Mouse (Mus musculus) limb, embryonic 10.5 days (tissue): Measurements from ENCODE around the gene Crb1. TPM values are rescaled to one million over a fixed set of nuclear protein-coding genes. Genes with fewer than 3 reads are reported as not detected.
A peak's percentile ranks its signal among the peaks of the same experiment; 100 is the strongest.

ENCODE experiments used
- DNase-seq: peaks from one replicate; pipeline ENCODE4 v3.0.0-alpha.2; 2017; ENCODE audit warnings: low spot score
- H3K27ac ChIP-seq: fragments of 300-500 bp; sonication (generic); 2 replicates; pipeline ENCODE4 v1.5.1; 2016; ENCODE audit warnings: mild to moderate bottlenecking
- H3K27me3 ChIP-seq: fragments of 300-500 bp; sonication (generic); 2 replicates; pipeline ENCODE4 v1.6.1; 2016; ENCODE audit warnings: low read depth, mild to moderate bottlenecking; ENCODE audit not compliant: poor library complexity, severe bottlenecking
- H3K36me3 ChIP-seq: fragments of 300-500 bp; sonication (generic); 2 replicates; pipeline ENCODE4 v1.6.1; 2016; ENCODE audit warnings: mild to moderate bottlenecking, moderate library complexity
- H3K4me1 ChIP-seq: fragments of 300-500 bp; sonication (generic); 2 replicates; pipeline ENCODE4 v1.6.1; 2016
- H3K4me3 ChIP-seq: fragments of 300-500 bp; sonication (generic); 2 replicates; pipeline ENCODE4 v1.5.1; 2016; ENCODE audit warnings: mild to moderate bottlenecking, moderate library complexity
- H3K9me3 ChIP-seq: fragments of 300-500 bp; sonication (generic); replicated peaks from 2 replicates; pipeline ENCODE4 v1.6.1; 2016; ENCODE audit warnings: mild to moderate bottlenecking
- WGBS: fragments of 180-500 bp; shearing (Covaris S2); methylation state at CpG from one replicate; pipeline ENCODE4 v1.1.7; 2016; 5-methylcytosine and 5-hydroxymethylcytosine counted together
- polyA plus RNA-seq: library from polyadenylated mRNA; unstranded; fragments of >200 nt; fragmentation: Nextera tagmentation; extraction: Ambion mirVana; gene quantifications from 2 replicates; pipeline ENCODE4 v1.2.1, GENCODE M21; 2016

Crb1 gene
- polyA plus RNA-seq, 1 experiment from 2014 or later: 0.44 TPM

- Histone ChIP-seq H3K36me3 (no peaks in the 10 kb centered on the region), H3K4me1 (peaks cover 38% of the 10 kb centered on the region), H3K9me3 (no peaks in the 10 kb centered on the region), H3K4me3 (peak overlapping the region; percentile 13), H3K27me3 (no peaks in the 10 kb centered on the region), H3K27ac (peak overlapping the region; percentile 72)
- WGBS: 21% methylated on average over 2 of the region's 2 CpGs
- DNase-seq: peak; percentile 60
Observed at GRCm38 (mm10) chr1:139194011-139194410, 182.9 kb downstream of the Crb1 start.

- Histone ChIP-seq H3K27me3 (no peaks in the 10 kb centered on the region), H3K4me1 (peaks cover 38% of the 10 kb centered on the region), H3K4me3 (no peak overlapping the region), H3K27ac (no peak overlapping the region), H3K9me3 (no peaks in the 10 kb centered on the region), H3K36me3 (no peaks in the 10 kb centered on the region)
- DNase-seq: no peak
- WGBS: 55% methylated on average over 3 of the region's 3 CpGs
Observed at GRCm38 (mm10) chr1:139192635-139193034, 184.3 kb downstream of the Crb1 start.

GRCm38 (mm10) chr1:139180481-139181149 lies 196.3 kb downstream of the Crb1 start:
- Histone ChIP-seq H3K4me1 (peaks cover 3% of the 10 kb centered on the region; the same call in 1 of the 2 replicates), H3K9me3 (no peaks in the 10 kb centered on the region), H3K27ac (no peak overlapping the region), H3K36me3 (no peaks in the 10 kb centered on the region), H3K4me3 (no peak overlapping the region), H3K27me3 (no peaks in the 10 kb centered on the region)
- DNase-seq: no peak
- 90% methylated on average over 6 of the region's 6 CpGs for WGBS

- Histone ChIP-seq H3K27ac (no peak overlapping the region), H3K36me3 (no peaks in the 10 kb centered on the region), H3K9me3 (no peaks in the 10 kb centered on the region), H3K4me3 (no peak overlapping the region), H3K4me1 (peaks cover 3% of the 10 kb centered on the region; the same call in 1 of the 2 replicates), H3K27me3 (no peaks in the 10 kb centered on the region)
- DNase-seq: no peak
- 96% methylated on average over 1 of the region's 1 CpGs for WGBS
Observed at GRCm38 (mm10) chr1:139179707-139180106, 197.2 kb downstream of the Crb1 start.

GRCm38 (mm10) chr1:139174058-139174832 lies 202.7 kb downstream of the Crb1 start:
- H3K36me3 ChIP-seq: peaks cover 12% of the 10 kb centered on the region
- 90% methylated on average over 3 of the region's 3 CpGs for WGBS
- no peak for DNase-seq

GRCm38 (mm10) chr1:139162814-139163213 lies 214.1 kb downstream of the Crb1 start:
- no peak overlapping the region for H3K4me3 ChIP-seq
- no peak overlapping the region for H3K27ac ChIP-seq
- H3K36me3 ChIP-seq: peaks cover 3% of the 10 kb centered on the region; the same call in 1 of the 2 replicates
- 40% methylated on average over 5 of the region's 5 CpGs for WGBS
- no peaks in the 10 kb centered on the region for H3K9me3 ChIP-seq
- no peaks in the 10 kb centered on the region for H3K27me3 ChIP-seq
- H3K4me1 ChIP-seq: peaks cover 20% of the 10 kb centered on the region; the same call in 1 of the 2 replicates
- DNase-seq: no peak

More at GRCm38 (mm10) chr1:139174058-139174832, 202.7 kb downstream of the Crb1 start:
- Histone ChIP-seq H3K4me3 (no peak overlapping the region), H3K27ac (no peak overlapping the region), H3K4me1 (no peaks in the 10 kb centered on the region), H3K9me3 (no peaks in the 10 kb centered on the region), H3K27me3 (no peaks in the 10 kb centered on the region)

- peaks cover 28% of the 10 kb centered on the region; the same call in 1 of the 2 replicates for H3K4me1 ChIP-seq
- H3K27me3 ChIP-seq: no peaks in the 10 kb centered on the region
- H3K36me3 ChIP-seq: no peaks in the 10 kb centered on the region
- H3K4me3 ChIP-seq: no peak overlapping the region
- WGBS: 68% methylated on average over 3 of the region's 3 CpGs
- no peaks in the 10 kb centered on the region for H3K9me3 ChIP-seq
- no peak overlapping the region for H3K27ac ChIP-seq
- DNase-seq: no peak
Observed at GRCm38 (mm10) chr1:139161619-139162018, 215.3 kb downstream of the Crb1 start.

- DNase-seq: no peak
- Histone ChIP-seq H3K27me3 (no peaks in the 10 kb centered on the region), H3K27ac (no peak overlapping the region), H3K4me3 (no peak overlapping the region), H3K4me1 (peaks cover 20% of the 10 kb centered on the region; the same call in 1 of the 2 replicates), H3K36me3 (no peaks in the 10 kb centered on the region), H3K9me3 (no peaks in the 10 kb centered on the region)
- WGBS: 27% methylated on average over 3 of the region's 3 CpGs
Observed at GRCm38 (mm10) chr1:139156397-139156796, 220.5 kb downstream of the Crb1 start.

GRCm38 (mm10) chr1:139153493-139153892 lies 223.4 kb downstream of the Crb1 start:
- no peaks in the 10 kb centered on the region for H3K9me3 ChIP-seq
- H3K4me1 ChIP-seq: peaks cover 15% of the 10 kb centered on the region; the same call in 1 of the 2 replicates
- DNase-seq: no peak
- WGBS: 69% methylated on average over 6 of the region's 6 CpGs
- H3K4me3 ChIP-seq: no peak overlapping the region
- no peaks in the 10 kb centered on the region for H3K27me3 ChIP-seq
- peaks cover 3% of the 10 kb centered on the region for H3K36me3 ChIP-seq
- H3K27ac ChIP-seq: no peak overlapping the region

- 88% methylated on average over 2 of the region's 2 CpGs for WGBS
- H3K9me3 ChIP-seq: no peaks in the 10 kb centered on the region
- H3K4me3 ChIP-seq: no peak overlapping the region
- peaks cover 10% of the 10 kb centered on the region; the same call in 1 of the 2 replicates for H3K4me1 ChIP-seq
- no peak overlapping the region for H3K27ac ChIP-seq
- DNase-seq: no peak
- no peaks in the 10 kb centered on the region for H3K27me3 ChIP-seq
- H3K36me3 ChIP-seq: peaks cover 3% of the 10 kb centered on the region
Observed at GRCm38 (mm10) chr1:139153006-139153405, 223.9 kb downstream of the Crb1 start.

Other genes with a start within 250 kb of the Crb1 start
- 8.4 and 11.1 TPM in 2 replicates for gene Zbtb41, start 45.2 kb upstream of the Crb1 start, polyA plus RNA-seq
- gene Aspm, start 77.7 kb upstream of the Crb1 start, polyA plus RNA-seq: 19.0 and 22.3 TPM in 2 replicates
- gene F13b, start 124.6 kb upstream of the Crb1 start, polyA plus RNA-seq: not detected in 2 replicates
- gene Cfhr1, start 183.2 kb upstream of the Crb1 start, polyA plus RNA-seq: not detected in 2 replicates